Mouse (Mus musculus) megakaryocyte, embryonic 14.5 days (primary cell): ENCODE results near the gene R3hdm2. TPM values are rescaled to one million over a fixed set of nuclear protein-coding genes. Genes with fewer than 3 reads are reported as not detected.

Experiments
- H3K27me3 ChIP-seq: replicated peaks from 2 replicates; pipeline ENCODE3; 2012; ENCODE audit warnings: inconsistent platforms
- H3K36me3 ChIP-seq: replicated peaks from 2 replicates; pipeline ENCODE3; 2012; ENCODE audit warnings: low read length, inconsistent platforms, mixed read lengths
- H3K4me1 ChIP-seq: 2 replicates; pipeline ENCODE4 v1.6.1; 2012; ENCODE audit warnings: inconsistent platforms
- H3K4me3 ChIP-seq: replicated peaks from 2 replicates; pipeline ENCODE3; 2012; ENCODE audit warnings: moderate library complexity, mild to moderate bottlenecking, inconsistent platforms
- H3K9me3 ChIP-seq: 2 replicates; pipeline ENCODE4 v1.6.1; 2012; ENCODE audit warnings: inconsistent platforms
- FLI1 ChIP-seq: IDR thresholded peaks from 2 replicates; pipeline ENCODE4 v1.6.1; 2012; ENCODE audit warnings: low read length, inconsistent platforms, mixed read lengths
- GATA1 ChIP-seq: IDR thresholded peaks from 3 replicates; pipeline ENCODE4 v1.6.1; 2012; ENCODE audit warnings: mixed read lengths, low read length, inconsistent platforms, borderline replicate concordance
- polyA plus RNA-seq: library from polyadenylated mRNA; stranded (reverse); fragments of >175 nt; gene quantifications from 2 replicates; pipeline ENCODE4 v1.2.3, GENCODE M21; 2012; ENCODE audit warnings: low replicate concordance; ENCODE audit not compliant: insufficient read depth

Gene R3hdm2
- polyA plus RNA-seq, 1 experiment, result 139 TPM

GRCm38 (mm10) chr10:127509051-127509836 lies 129.1 kb downstream of the R3hdm2 start:
- Histone ChIP-seq H3K36me3 (peaks cover 10% of the 10 kb centered on the region), H3K4me3 (peak overlapping the region; percentile 90), H3K9me3 (no peaks in the 10 kb centered on the region), H3K4me1 (peaks cover 63% of the 10 kb centered on the region), H3K27me3 (peaks cover 69% of the 10 kb centered on the region)
- no peak for TF ChIP-seq GATA1
- TF ChIP-seq FLI1, result no peak

DNA sequence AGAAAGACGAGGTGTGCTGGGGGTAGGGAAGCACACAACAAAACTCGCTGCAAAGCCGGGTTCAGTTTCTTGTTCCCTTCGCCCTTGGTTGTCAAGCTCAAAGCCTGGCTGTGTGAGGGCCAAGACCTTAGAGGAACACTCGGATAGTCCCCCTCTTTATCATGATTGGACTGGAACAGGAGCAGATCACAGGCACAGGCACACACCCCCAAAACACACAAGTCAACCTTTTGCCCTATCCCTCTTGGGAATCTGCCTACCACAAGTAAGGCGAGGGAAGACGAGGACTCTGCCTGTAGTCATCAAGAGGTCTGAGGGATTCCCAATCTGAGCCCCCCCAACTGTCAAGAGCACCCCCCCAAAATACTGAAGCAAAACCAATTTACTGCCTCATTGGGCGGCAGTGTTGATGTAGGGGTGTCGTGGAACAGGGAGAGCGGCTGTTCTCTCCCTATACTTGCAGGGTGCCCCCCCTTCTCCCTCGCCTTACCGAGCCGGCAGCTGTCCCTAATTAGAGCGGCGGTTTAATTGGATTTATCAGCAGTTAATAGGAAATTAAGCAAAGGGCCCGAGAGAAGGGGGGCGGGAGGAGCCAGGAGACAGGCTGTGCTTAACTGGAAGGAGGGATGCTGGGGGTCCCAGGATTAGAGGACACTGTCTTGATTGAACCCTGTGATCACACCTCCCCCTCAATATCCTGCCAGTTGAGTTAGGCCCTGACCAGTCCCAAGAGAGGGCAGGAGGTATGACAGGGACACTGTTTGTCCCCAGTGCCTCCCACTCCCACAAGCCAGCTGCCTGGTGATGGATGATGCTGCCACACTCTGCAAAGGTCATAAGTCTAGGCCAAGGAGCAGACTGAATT lies 129.9 kb downstream of the R3hdm2 start:
- Histone ChIP-seq H3K4me3 (no peak overlapping the region), H3K4me1 (peaks cover 72% of the 10 kb centered on the region), H3K27me3 (peaks cover 77% of the 10 kb centered on the region), H3K36me3 (peaks cover 7% of the 10 kb centered on the region), H3K9me3 (no peaks in the 10 kb centered on the region)
- no peak for TF ChIP-seq FLI1
- TF ChIP-seq GATA1, result no peak

DNA sequence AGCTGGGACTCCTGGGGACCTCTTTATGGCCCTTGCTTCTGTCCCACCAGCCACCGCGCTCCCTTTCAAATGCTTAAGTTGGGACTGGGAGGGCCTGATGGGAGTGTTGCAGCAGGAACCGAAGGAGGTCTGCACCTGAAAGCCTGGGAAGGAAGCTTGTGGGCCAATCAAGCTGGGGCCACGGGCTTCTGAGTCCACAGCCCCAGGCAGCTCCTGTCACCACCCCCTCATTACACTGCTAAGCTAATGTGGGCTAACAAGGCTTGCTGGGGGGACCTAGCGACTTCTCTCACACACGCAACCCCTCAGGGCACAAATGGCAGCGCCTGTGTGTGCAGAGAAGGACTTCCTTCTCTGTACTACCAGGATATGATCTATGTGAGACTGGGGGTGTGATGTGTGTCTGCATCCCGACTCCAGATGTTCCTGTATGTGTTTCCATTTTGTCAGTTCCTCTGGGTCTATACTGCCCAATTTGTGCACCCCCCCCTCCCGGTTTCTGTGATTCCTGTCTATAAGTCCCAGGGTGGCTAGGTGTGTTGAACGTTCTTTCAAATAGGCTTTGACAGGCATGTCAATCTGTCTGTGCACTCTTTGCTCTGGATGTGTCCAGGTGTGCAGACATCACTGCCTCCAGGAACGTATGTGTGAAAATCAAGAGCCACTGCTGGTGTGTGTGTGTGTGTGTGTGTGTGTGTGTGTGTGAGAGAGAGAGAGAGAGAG lies 130.9 kb downstream of the R3hdm2 start:
- TF ChIP-seq FLI1, result no peak
- TF ChIP-seq GATA1, result no peak
- Histone ChIP-seq H3K36me3 (no peaks in the 10 kb centered on the region), H3K27me3 (peaks cover 82% of the 10 kb centered on the region), H3K4me3 (peak overlapping the region; percentile 89), H3K4me1 (peaks cover 79% of the 10 kb centered on the region), H3K9me3 (no peaks in the 10 kb centered on the region)

GRCm38 (mm10) chr10:127511634-127512306 lies 131.6 kb downstream of the R3hdm2 start:
- H3K36me3 ChIP-seq, result peaks cover 5% of the 10 kb centered on the region
- H3K4me3 ChIP-seq, result peak overlapping the region; percentile 89
- peaks cover 84% of the 10 kb centered on the region for H3K4me1 ChIP-seq
- TF ChIP-seq FLI1 (no peak), GATA1 (no peak)
- H3K27me3 ChIP-seq, result peaks cover 85% of the 10 kb centered on the region
- no peaks in the 10 kb centered on the region for H3K9me3 ChIP-seq

- TF ChIP-seq GATA1 (no peak), FLI1 (no peak)
- Histone ChIP-seq H3K9me3 (no peaks in the 10 kb centered on the region), H3K4me1 (peaks cover 84% of the 10 kb centered on the region), H3K36me3 (peaks cover 10% of the 10 kb centered on the region), H3K4me3 (peak overlapping the region; percentile 89), H3K27me3 (peaks cover 81% of the 10 kb centered on the region)
Measured at GRCm38 (mm10) chr10:127512307-127512666, 132.2 kb downstream of the R3hdm2 start.

- no peaks in the 10 kb centered on the region for H3K9me3 ChIP-seq
- H3K4me3 ChIP-seq, result peak overlapping the region; percentile 89
- H3K4me1 ChIP-seq, result peaks cover 84% of the 10 kb centered on the region
- peaks cover 75% of the 10 kb centered on the region for H3K27me3 ChIP-seq
- TF ChIP-seq FLI1, result no peak
- peaks cover 16% of the 10 kb centered on the region for H3K36me3 ChIP-seq
Measured at GRCm38 (mm10) chr10:127512813-127513212, 132.7 kb downstream of the R3hdm2 start.

- no peaks in the 10 kb centered on the region for H3K9me3 ChIP-seq
- H3K4me1 ChIP-seq, result peaks cover 78% of the 10 kb centered on the region
- no peak for TF ChIP-seq GATA1
- no peak for TF ChIP-seq FLI1
- peaks cover 68% of the 10 kb centered on the region for H3K27me3 ChIP-seq
- peak overlapping the region; percentile 89 for H3K4me3 ChIP-seq
- H3K36me3 ChIP-seq, result peaks cover 24% of the 10 kb centered on the region
Measured at GRCm38 (mm10) chr10:127513501-127514091, 133.5 kb downstream of the R3hdm2 start.

- peaks cover 66% of the 10 kb centered on the region for H3K27me3 ChIP-seq
- peak overlapping the region; percentile 89 for H3K4me3 ChIP-seq
- peaks cover 72% of the 10 kb centered on the region for H3K4me1 ChIP-seq
- H3K9me3 ChIP-seq, result no peaks in the 10 kb centered on the region
- peaks cover 30% of the 10 kb centered on the region for H3K36me3 ChIP-seq
- TF ChIP-seq FLI1 (no peak), GATA1 (no peak)
Measured at GRCm38 (mm10) chr10:127514111-127514698, 134.1 kb downstream of the R3hdm2 start.

DNA sequence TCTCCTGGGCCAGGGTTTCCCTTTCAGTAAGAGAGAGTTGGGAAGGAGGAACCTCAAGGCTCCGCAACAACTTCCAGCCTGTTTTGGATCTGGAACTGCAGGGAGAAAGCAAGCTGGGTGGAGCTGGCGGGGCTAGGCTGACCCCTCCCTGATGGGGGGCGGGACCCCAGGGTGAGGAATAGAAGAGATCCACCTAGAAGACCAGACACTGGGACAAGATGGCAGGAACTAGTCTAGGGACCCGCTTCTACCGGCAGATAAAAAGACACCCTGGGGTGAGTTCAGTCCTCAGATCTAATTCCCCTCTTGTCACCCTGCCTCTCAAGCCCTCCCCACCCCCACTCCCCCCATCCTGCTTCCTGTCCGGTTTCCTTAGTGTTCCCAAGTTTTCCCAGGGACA lies 134.6 kb downstream of the R3hdm2 start, which contains the start of gene Ndufa4l2:
TSS of gene Ndufa4l2 (plus strand) at position 204 of the 400 bp plus-strand sequence.
- Histone ChIP-seq H3K36me3 (peaks cover 35% of the 10 kb centered on the region), H3K4me3 (peak within 1 kb of the TSS; percentile 89), H3K9me3 (no peaks in the 10 kb centered on the region), H3K4me1 (peaks cover 72% of the 10 kb centered on the region), H3K27me3 (peaks cover 60% of the 10 kb centered on the region)
- TF ChIP-seq GATA1, result no peak
- no peak for TF ChIP-seq FLI1
